Mouse (Mus musculus): ENCODE measurements at regions not wholly inside any gene's neighbourhood (a gene's known extent, or its start where the extent isn't known, plus 50 kb on each side); places are given as distances from the start of the nearest gene placed in this dataset.

DNA sequence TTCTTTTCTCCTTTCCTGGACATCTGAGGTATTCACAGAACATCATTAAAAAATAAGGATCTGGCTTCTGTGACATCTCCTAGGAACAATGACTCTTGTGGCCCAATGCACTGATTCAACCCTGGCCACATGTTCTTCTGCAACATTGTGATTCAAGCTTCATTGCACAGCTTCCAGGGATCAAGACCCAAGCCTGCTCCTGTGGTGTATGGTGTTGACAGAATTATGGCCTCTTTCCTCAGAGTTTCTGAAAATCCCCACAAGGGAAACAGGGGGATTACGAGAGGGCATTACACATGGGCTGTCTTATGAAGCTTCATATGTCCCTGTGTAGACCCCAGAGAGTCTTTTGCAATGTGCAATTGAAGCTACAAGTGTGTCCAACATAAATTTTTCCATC, 358.2 kb downstream of the Ostf1 start:
- Histone ChIP-seq H3K27ac (ENCODE audit: insufficient read depth, low read length) (no peak overlapping the region), H3K27me3 (ENCODE audit: control insufficient read depth, insufficient read depth, low read length) (no peaks in the 10 kb centered on the region), H3K4me3 (replicated peaks; ENCODE audit: insufficient read depth, low read depth, low read length) (no peak overlapping the region), H3K4me1 (ENCODE audit: control insufficient read depth, insufficient read depth, low read length) (no peaks in the 10 kb centered on the region)
- WGBS, result 69% methylated on average over 1 of the region's 1 CpGs
- TF ChIP-seq CTCF (IDR thresholded peaks at IDR 0.05; ENCODE audit: borderline replicate concordance, insufficient read depth, low read depth, low read length) (no peak), POLR2A (IDR thresholded peaks at IDR 0.05; ENCODE audit: borderline replicate concordance, insufficient read depth, low read length) (no peak)
- no peak for DNase-seq

GRCm38 (mm10) chr19:18255074-18255684, 376.4 kb downstream of the Ostf1 start:
- H3K4me3 ChIP-seq (replicated peaks; ENCODE audit: insufficient read depth, low read depth, low read length), result no peak overlapping the region
- H3K27me3 ChIP-seq (ENCODE audit: control insufficient read depth, insufficient read depth, low read length), result no peaks in the 10 kb centered on the region
- TF ChIP-seq POLR2A (IDR thresholded peaks at IDR 0.05; ENCODE audit: borderline replicate concordance, insufficient read depth, low read length) (no peak), CTCF (IDR thresholded peaks at IDR 0.05; ENCODE audit: borderline replicate concordance, insufficient read depth, low read depth, low read length) (no peak)
- no peak overlapping the region for H3K27ac ChIP-seq (ENCODE audit: insufficient read depth, low read length)
- no peaks in the 10 kb centered on the region for H3K4me1 ChIP-seq (ENCODE audit: control insufficient read depth, insufficient read depth, low read length)
- no peak for DNase-seq
- WGBS, result 37% methylated on average over 14 of the region's 14 CpGs

- TF ChIP-seq CTCF (IDR thresholded peaks at IDR 0.05; ENCODE audit: borderline replicate concordance, insufficient read depth, low read depth, low read length) (no peak), POLR2A (IDR thresholded peaks at IDR 0.05; ENCODE audit: borderline replicate concordance, insufficient read depth, low read length) (no peak)
- no peak for DNase-seq
- H3K4me1 ChIP-seq (ENCODE audit: control insufficient read depth, insufficient read depth, low read length), result no peaks in the 10 kb centered on the region
- 56% methylated on average over 4 of the region's 4 CpGs for WGBS
- no peak overlapping the region for H3K27ac ChIP-seq (ENCODE audit: insufficient read depth, low read length)
- no peak overlapping the region for H3K4me3 ChIP-seq (replicated peaks; ENCODE audit: insufficient read depth, low read depth, low read length)
- no peaks in the 10 kb centered on the region for H3K27me3 ChIP-seq (ENCODE audit: control insufficient read depth, insufficient read depth, low read length)
Observed at GRCm38 (mm10) chr19:18253333-18253732, 378.3 kb downstream of the Ostf1 start.

Data from cerebellum, adult 2 months (tissue).